Mouse (Mus musculus) midbrain, embryonic 10.5 days (tissue): ENCODE measurements around the gene 9530068E07Rik. TPM values are rescaled to one million over a fixed set of nuclear protein-coding genes. Genes with fewer than 3 reads are reported as not detected.
"Not testable (repeated sequence)": the region's sequence is repeated elsewhere in the genome, so short reads cannot be mapped to it uniquely, and the experiment has no call there.

Source experiments
- DNase-seq: peaks from one replicate; pipeline ENCODE4 v3.0.0-alpha.2; 2017; ENCODE audit warnings: low spot score
- H3K27ac ChIP-seq: fragments of 300-500 bp; sonication (generic); replicated peaks from 2 replicates; pipeline ENCODE4 v1.5.1; 2016; ENCODE audit warnings: mild to moderate bottlenecking
- H3K27me3 ChIP-seq: fragments of 300-500 bp; sonication (generic); 2 replicates; pipeline ENCODE4 v1.6.1; 2016; ENCODE audit warnings: low read depth, mild to moderate bottlenecking; ENCODE audit not compliant: poor library complexity, severe bottlenecking
- H3K36me3 ChIP-seq: fragments of 300-500 bp; sonication (generic); 2 replicates; pipeline ENCODE4 v1.6.1; 2016; ENCODE audit warnings: mild to moderate bottlenecking, moderate library complexity
- H3K4me1 ChIP-seq: fragments of 300-500 bp; sonication (generic); 2 replicates; pipeline ENCODE4 v1.6.1; 2016
- H3K4me3 ChIP-seq: fragments of 300-500 bp; sonication (generic); 2 replicates; pipeline ENCODE4 v1.5.1; 2016; ENCODE audit warnings: mild to moderate bottlenecking, moderate library complexity
- H3K9me3 ChIP-seq: fragments of 300-500 bp; sonication (generic); replicated peaks from 2 replicates; pipeline ENCODE4 v1.6.1; 2016; ENCODE audit warnings: mild to moderate bottlenecking
- WGBS: fragments of 180-500 bp; shearing (Covaris S2); methylation state at CpG from one replicate; pipeline ENCODE4 v1.1.7; 2016; 5-methylcytosine and 5-hydroxymethylcytosine counted together
- polyA plus RNA-seq: library from polyadenylated mRNA; unstranded; fragments of >200 nt; fragmentation: Nextera tagmentation; extraction: Ambion mirVana; gene quantifications from 2 replicates; pipeline ENCODE4 v1.2.1, GENCODE M21; 2016

Gene 9530068E07Rik
- polyA plus RNA-seq, 1 experiment from 2014 or later = 171 TPM

- WGBS = 97% methylated on average over 14 of the region's 14 CpGs
- no peak for DNase-seq
- H3K9me3 ChIP-seq = no peaks in the 10 kb centered on the region
- peaks cover 89% of the 10 kb centered on the region for H3K36me3 ChIP-seq
- no peak overlapping the region for H3K27ac ChIP-seq
- no peak overlapping the region for H3K4me3 ChIP-seq
- no peaks in the 10 kb centered on the region for H3K27me3 ChIP-seq
- no peaks in the 10 kb centered on the region for H3K4me1 ChIP-seq
Observed at GRCm38 (mm10) chr11:52383741-52384140, 12.5 kb upstream of the 9530068E07Rik start.

- Histone ChIP-seq H3K27me3 (no peaks in the 10 kb centered on the region), H3K4me3 (no peak overlapping the region), H3K27ac (no peak overlapping the region), H3K4me1 (no peaks in the 10 kb centered on the region), H3K9me3 (no peaks in the 10 kb centered on the region), H3K36me3 (peaks cover 88% of the 10 kb centered on the region)
- WGBS = 57% methylated on average over 3 of the region's 3 CpGs
- no peak for DNase-seq
Observed at GRCm38 (mm10) chr11:52384667-52385066, 11.6 kb upstream of the 9530068E07Rik start.

GRCm38 (mm10) chr11:52386892-52387291 lies 9.3 kb upstream of the 9530068E07Rik start:
- H3K4me1 ChIP-seq = no peaks in the 10 kb centered on the region
- H3K27me3 ChIP-seq = no peaks in the 10 kb centered on the region
- H3K4me3 ChIP-seq = no peak overlapping the region
- DNase-seq = no peak
- peaks cover 80% of the 10 kb centered on the region for H3K36me3 ChIP-seq
- no peak overlapping the region for H3K27ac ChIP-seq
- WGBS = 95% methylated on average over 3 of the region's 3 CpGs
- H3K9me3 ChIP-seq = no peaks in the 10 kb centered on the region

GRCm38 (mm10) chr11:52388150-52388549 lies 8.1 kb upstream of the 9530068E07Rik start:
- H3K27me3 ChIP-seq = no peaks in the 10 kb centered on the region
- H3K36me3 ChIP-seq = peaks cover 72% of the 10 kb centered on the region
- no peaks in the 10 kb centered on the region for H3K4me1 ChIP-seq
- H3K4me3 ChIP-seq = no peak overlapping the region
- DNase-seq = no peak
- no peaks in the 10 kb centered on the region for H3K9me3 ChIP-seq
- no peak overlapping the region for H3K27ac ChIP-seq
- 94% methylated on average over 12 of the region's 12 CpGs for WGBS

GRCm38 (mm10) chr11:52388979-52389378 lies 7.2 kb upstream of the 9530068E07Rik start:
- not testable (repeated sequence) for H3K27ac ChIP-seq
- H3K36me3 ChIP-seq = peaks cover 65% of the 10 kb centered on the region
- WGBS = 95% methylated on average over 5 of the region's 5 CpGs

DNA sequence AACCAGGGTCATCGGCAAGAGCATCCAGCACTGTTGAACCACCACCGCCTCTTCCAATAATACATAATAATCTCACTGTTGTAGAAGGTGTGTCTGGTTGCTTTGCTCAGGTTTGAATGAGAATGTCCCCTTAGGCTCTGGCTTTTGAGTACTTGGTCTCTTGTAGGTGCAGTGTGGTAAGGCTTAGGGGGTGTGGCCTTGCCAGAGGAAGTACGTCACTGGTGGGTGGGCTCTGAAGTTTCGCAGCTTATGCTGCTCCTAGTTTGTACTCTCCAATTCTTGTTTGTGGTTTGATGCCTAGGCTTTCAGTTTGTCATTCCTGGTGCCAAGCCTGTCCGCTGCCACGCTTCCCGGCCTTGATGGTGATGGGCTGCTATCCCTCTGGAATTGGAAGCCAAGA lies 6.3 kb upstream of the 9530068E07Rik start:
- H3K4me1 ChIP-seq = no peaks in the 10 kb centered on the region
- WGBS = 93% methylated on average over 7 of the region's 7 CpGs
- no peak overlapping the region for H3K4me3 ChIP-seq
- H3K9me3 ChIP-seq = no peaks in the 10 kb centered on the region
- no peaks in the 10 kb centered on the region for H3K27me3 ChIP-seq
- DNase-seq = no peak
- H3K36me3 ChIP-seq = peaks cover 55% of the 10 kb centered on the region
- no peak overlapping the region for H3K27ac ChIP-seq

More at GRCm38 (mm10) chr11:52388979-52389378, 7.2 kb upstream of the 9530068E07Rik start:
- H3K4me3 ChIP-seq, H3K27me3 ChIP-seq, H3K9me3 ChIP-seq, DNase-seq, H3K4me1 ChIP-seq: not testable (repeated sequence)

DNA sequence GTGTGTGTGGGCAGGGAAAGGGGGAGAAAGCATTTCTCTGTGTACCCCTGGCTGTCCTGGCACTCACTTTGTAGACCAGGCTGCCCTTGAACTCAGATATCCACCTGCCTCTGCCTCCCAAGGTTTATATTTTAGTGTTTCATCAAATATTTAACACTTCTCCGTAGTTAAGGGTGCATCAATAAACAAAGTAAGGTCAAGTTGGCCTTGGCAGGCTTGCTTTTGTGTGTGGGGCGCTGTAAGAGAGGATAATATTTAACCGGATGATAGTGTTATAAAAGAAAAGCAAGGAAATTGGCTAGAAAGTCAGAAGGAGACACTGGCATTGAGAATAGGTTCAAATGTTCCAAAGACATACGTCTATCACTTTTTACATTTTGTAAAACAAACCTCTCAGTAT lies 1.7 kb upstream of the 9530068E07Rik start:
- no peak for DNase-seq
- peaks cover 24% of the 10 kb centered on the region for H3K36me3 ChIP-seq
- 83% methylated on average over 4 of the region's 4 CpGs for WGBS
- H3K9me3 ChIP-seq = no peaks in the 10 kb centered on the region
- no peak overlapping the region for H3K27ac ChIP-seq
- no peaks in the 10 kb centered on the region for H3K27me3 ChIP-seq
- no peak overlapping the region for H3K4me3 ChIP-seq
- H3K4me1 ChIP-seq = peaks cover 16% of the 10 kb centered on the region

- DNase-seq = no peak
- H3K4me1 ChIP-seq = peaks cover 19% of the 10 kb centered on the region
- 0 out of 2 replicates have a peak overlapping the region, but pooled peaks have one; percentile 98 for H3K4me3 ChIP-seq
- WGBS = 32% methylated on average over 4 of the region's 4 CpGs
- no peaks in the 10 kb centered on the region for H3K9me3 ChIP-seq
- peaks cover 15% of the 10 kb centered on the region for H3K36me3 ChIP-seq
- no peaks in the 10 kb centered on the region for H3K27me3 ChIP-seq
- no peak overlapping the region for H3K27ac ChIP-seq
Observed at GRCm38 (mm10) chr11:52395343-52395742, 885 bp upstream of the 9530068E07Rik start.

- H3K27ac ChIP-seq = peak overlapping the region; percentile 98
- peaks cover 13% of the 10 kb centered on the region for H3K36me3 ChIP-seq
- WGBS = 1% methylated on average over 33 of the region's 33 CpGs
- no peak for DNase-seq
- H3K4me1 ChIP-seq = peaks cover 22% of the 10 kb centered on the region
- no peaks in the 10 kb centered on the region for H3K9me3 ChIP-seq
- H3K27me3 ChIP-seq = no peaks in the 10 kb centered on the region
- peak overlapping the region; percentile 98 for H3K4me3 ChIP-seq
Observed at GRCm38 (mm10) chr11:52396597-52397188, 465 bp downstream of the 9530068E07Rik start.

DNA sequence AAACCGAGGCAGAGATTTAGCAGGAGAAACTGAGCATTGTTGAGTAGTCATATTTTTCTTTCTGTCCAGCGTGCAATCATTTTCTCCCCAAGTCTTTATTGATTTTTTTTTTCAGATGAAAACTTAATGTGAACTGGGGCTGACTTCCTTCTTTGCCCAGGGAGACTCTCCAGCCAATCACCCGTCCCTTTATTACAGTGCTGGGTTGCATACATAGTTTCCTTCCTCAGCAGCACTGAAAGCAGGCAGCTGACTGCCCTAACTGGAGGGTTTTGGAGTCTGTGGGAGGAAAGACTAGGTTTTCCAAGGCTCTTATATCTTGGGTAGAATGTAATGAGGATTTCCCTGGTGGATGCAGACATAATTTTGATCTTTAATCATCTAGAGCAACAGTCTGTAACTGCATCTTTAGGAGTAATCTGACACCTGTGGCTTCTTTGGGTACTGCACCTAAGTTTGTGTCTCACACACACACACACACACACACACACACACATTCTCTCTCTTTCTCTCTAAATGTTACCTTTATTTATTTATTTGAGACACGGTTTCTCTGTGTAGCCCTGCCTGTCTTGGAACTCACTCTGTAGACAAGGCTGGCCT lies 1.3 kb downstream of the 9530068E07Rik start:
- DNase-seq = no peak
- 90% methylated on average over 4 of the region's 4 CpGs for WGBS
- peak overlapping the region; percentile 98 for H3K27ac ChIP-seq

DNA sequence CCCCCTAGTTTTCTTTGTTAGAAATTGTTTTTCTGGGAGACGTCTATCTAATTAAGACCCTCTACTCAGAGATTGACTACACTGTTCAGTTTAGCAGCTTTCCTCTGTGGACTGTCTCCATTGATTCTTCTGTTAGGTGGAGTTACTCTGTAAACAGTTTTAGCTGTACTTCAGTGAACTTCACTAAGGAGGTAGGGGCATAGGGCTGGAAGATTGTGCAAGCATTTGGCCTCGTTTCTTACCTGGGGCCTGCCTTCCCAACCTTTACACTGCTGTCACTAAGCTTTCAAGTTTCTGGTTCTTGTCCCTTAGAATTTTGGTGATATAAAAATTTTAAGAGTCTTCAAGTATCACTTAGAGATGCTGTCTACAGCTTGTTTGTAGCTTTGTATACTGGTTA lies 5.2 kb downstream of the 9530068E07Rik start:
- no peak for DNase-seq

More for the DNA sequence above, 1.3 kb downstream of the 9530068E07Rik start:
- peaks cover 19% of the 10 kb centered on the region for H3K36me3 ChIP-seq
- no peaks in the 10 kb centered on the region for H3K9me3 ChIP-seq
- peaks cover 22% of the 10 kb centered on the region for H3K4me1 ChIP-seq
- no peaks in the 10 kb centered on the region for H3K27me3 ChIP-seq
- peak overlapping the region; percentile 98 for H3K4me3 ChIP-seq

GRCm38 (mm10) chr11:52402566-52402965 lies 6.3 kb downstream of the 9530068E07Rik start:
- Histone ChIP-seq H3K9me3 (no peaks in the 10 kb centered on the region), H3K4me1 (peaks cover 17% of the 10 kb centered on the region), H3K27me3 (no peaks in the 10 kb centered on the region), H3K36me3 (peaks cover 66% of the 10 kb centered on the region), H3K27ac (no peak overlapping the region), H3K4me3 (no peak overlapping the region)
- 100% methylated on average over 1 of the region's 1 CpGs for WGBS
- DNase-seq = no peak

More for the DNA sequence above, 5.2 kb downstream of the 9530068E07Rik start:
- Histone ChIP-seq H3K4me3 (no peak overlapping the region), H3K27ac (no peak overlapping the region), H3K9me3 (no peaks in the 10 kb centered on the region), H3K27me3 (no peaks in the 10 kb centered on the region), H3K36me3 (peaks cover 57% of the 10 kb centered on the region), H3K4me1 (peaks cover 25% of the 10 kb centered on the region)
- 76% methylated on average over 2 of the region's 2 CpGs for WGBS

GRCm38 (mm10) chr11:52404209-52404608 lies 8.0 kb downstream of the 9530068E07Rik start:
- Histone ChIP-seq H3K27me3 (no peaks in the 10 kb centered on the region), H3K4me1 (peaks cover 9% of the 10 kb centered on the region), H3K27ac (no peak overlapping the region), H3K36me3 (peaks cover 71% of the 10 kb centered on the region), H3K9me3 (no peaks in the 10 kb centered on the region), H3K4me3 (no peak overlapping the region)
- no peak for DNase-seq
- 91% methylated on average over 5 of the region's 5 CpGs for WGBS
